Comparison of ENCODE assay signal across 21 mouse cellular contexts in genomic region chrX:142846266-142846665, GRCm38 (mm10).
DNase-seq lines count a peak whose midpoint lies in the region; ATAC-seq and TF ChIP-seq lines count a peak whose summit lies in the region.
"Had no signal": no experiment of that assay in that cellular context is flagged by ENCODE, and none has a peak within 500 bp of the region (broad histone marks: within the 10 kb centered on the region; RNA-seq: fewer than 3 reads in every experiment).

No protein-coding gene starts in this region.

- in situ Hi-C loops in CH12.LX (cut with MboI; ENCODE audit: low pct_ligation_motif_present, low pct_unique_long_range_greater_than_20kb, low sequenced_read_pairs), result no loop called here

- H3K4me3 ChIP-seq in heart, postnatal 0 days (ENCODE audit: low read depth, low read length), result no peak overlapping the region
- no peak overlapping the region for H3K4me3 ChIP-seq in heart, adult 2 months
- no peak overlapping the region for H3K4me3 ChIP-seq in CH12.LX (replicated peaks in 1 of 3; ENCODE audit: low read depth in 2 of 3, low read length in 2 of 3, poor library complexity in 1 of 3)
- H3K4me3 ChIP-seq in liver, embryonic 12.5 days, result no peak overlapping the region
- H3K4me3 ChIP-seq: forebrain, embryonic 13.5 days; gastrocnemius, adult 2 months; heart, embryonic 10.5 days; heart, embryonic 15.5 days; hindbrain, embryonic 10.5 days; intestine, embryonic 15.5 days had no signal

- H3K4me1 ChIP-seq in heart, postnatal 0 days (ENCODE audit: control insufficient read depth, insufficient read depth), result no peaks in the 10 kb centered on the region
- peaks cover 4% of the 10 kb centered on the region for H3K4me1 ChIP-seq in heart, adult 2 months (ENCODE audit: control insufficient read depth, insufficient read depth, low read length)
- H3K4me1 ChIP-seq in CH12.LX (ENCODE audit: control insufficient read depth in 1 of 2, insufficient read depth in 2 of 2), result peaks cover 0 to 17% of the 10 kb centered on the region in 2 experiments; a peak in 1 of 4 replicates
- no peaks in the 10 kb centered on the region for H3K4me1 ChIP-seq in liver, embryonic 12.5 days
- H3K4me1 ChIP-seq: forebrain, embryonic 13.5 days; heart, embryonic 10.5 days; hindbrain, embryonic 10.5 days; intestine, embryonic 15.5 days had no signal

- H3K27ac ChIP-seq in heart, postnatal 0 days (ENCODE audit: low read depth), result 0 out of 2 replicates have a peak overlapping the region, but pooled peaks have one; percentile 3
- H3K27ac ChIP-seq in heart, adult 2 months, result no peak overlapping the region
- no peak overlapping the region for H3K27ac ChIP-seq in CH12.LX (ENCODE audit: insufficient read depth, low read depth)
- no peak overlapping the region for H3K27ac ChIP-seq in liver, embryonic 12.5 days
- H3K27ac ChIP-seq: forebrain, embryonic 13.5 days; gastrocnemius, adult 2 months; heart, embryonic 10.5 days; heart, embryonic 15.5 days; hindbrain, embryonic 10.5 days; hindbrain, embryonic 14.5 days; intestine, embryonic 15.5 days had no signal

- H3K36me3 ChIP-seq in heart, postnatal 0 days (replicated peaks; ENCODE audit: control insufficient read depth, insufficient read depth, low read length), result no peaks in the 10 kb centered on the region
- no peaks in the 10 kb centered on the region for H3K36me3 ChIP-seq in heart, adult 2 months (ENCODE audit: control insufficient read depth, insufficient read depth, low read length)
- H3K36me3 ChIP-seq in CH12.LX (replicated peaks in 1 of 2; ENCODE audit: control insufficient read depth in 1 of 2, insufficient read depth in 1 of 2, low read length in 1 of 2), result peaks cover 0 to 9% of the 10 kb centered on the region in 2 experiments
- H3K36me3 ChIP-seq in liver, embryonic 12.5 days, result 0 out of 2 replicates have a peak, but pooled peaks cover 5% of the 10 kb centered on the region
- H3K36me3 ChIP-seq: heart, embryonic 10.5 days; heart, embryonic 15.5 days; intestine, embryonic 15.5 days had no signal

- TF ChIP-seq CTCF in heart, postnatal 0 days (IDR thresholded peaks at IDR 0.05; ENCODE audit: low read depth), result no peak
- TF ChIP-seq CTCF in heart, adult 2 months (IDR thresholded peaks at IDR 0.05), result no peak
- TF ChIP-seq CTCF in CH12.LX (conservative IDR thresholded peaks at IDR 0.05 in 1 of 2, IDR thresholded peaks at IDR 0.05 in 1 of 2; ENCODE audit: low read depth in 2 of 2, low read length in 2 of 2), result no peak

- no peak for ATAC-seq in heart, postnatal 0 days (ENCODE audit: insufficient read depth, low read depth)
- no peak for ATAC-seq in liver, embryonic 12.5 days
- ATAC-seq: activated CD4-positive, CD25-positive, alpha-beta regulatory T cell, adult 4 months; forebrain, embryonic 13.5 days; forebrain, postnatal 0 days; intestine, embryonic 15.5 days; Patski had no signal

- 62% methylated on average over 6 of the region's 6 CpGs for WGBS in heart, postnatal 0 days
- WGBS in heart, adult 2 months, result 61% methylated on average over 6 of the region's 6 CpGs
- 85% methylated on average over 6 of the region's 6 CpGs for WGBS in liver, embryonic 12.5 days (ENCODE audit: insufficient replicate concordance)

- H3K4me2 ChIP-seq in heart, postnatal 0 days (ENCODE audit: low read depth, low read length), result no peak overlapping the region
- peak overlapping the region; percentile 6; the same call in 1 of the 2 replicates for H3K4me2 ChIP-seq in CH12.LX (ENCODE audit: insufficient read depth, low read depth, poor library complexity, severe bottlenecking)
- H3K4me2 ChIP-seq in liver, embryonic 12.5 days, result no peak overlapping the region
- H3K4me2 ChIP-seq: forebrain, embryonic 13.5 days; heart, embryonic 15.5 days; hindbrain, embryonic 14.5 days; intestine, embryonic 15.5 days had no signal

- H3K9ac ChIP-seq in heart, postnatal 0 days (replicated peaks; ENCODE audit: low read depth, low read length), result no peak overlapping the region
- no peak overlapping the region for H3K9ac ChIP-seq in heart, adult 2 months (ENCODE audit: low read depth, low read length)
- H3K9ac ChIP-seq in CH12.LX (ENCODE audit: insufficient read depth, low read depth), result no peak overlapping the region
- no peak overlapping the region for H3K9ac ChIP-seq in liver, embryonic 12.5 days
- H3K9ac ChIP-seq: forebrain, embryonic 13.5 days; forebrain, postnatal 0 days; heart, embryonic 15.5 days; hindbrain, embryonic 14.5 days; intestine, embryonic 15.5 days had no signal

- no peak for TF ChIP-seq RAD21 in CH12.LX (IDR thresholded peaks at IDR 0.05; ENCODE audit: low read depth, low read length)

- peak; percentile 61 for DNase-seq in adrenal gland, adult 2 months
- no peak for DNase-seq in adrenal gland, adult 18-20 months (ENCODE audit: low spot score in 2 of 2)
- no peak for DNase-seq in heart, postnatal 0 days (ENCODE audit: low spot score)
- no peak for DNase-seq in heart, adult 2 months
- DNase-seq in CH12.LX (ENCODE audit: extremely low read depth), result no peak
- peak; percentile 39 for DNase-seq in testis, postnatal 10 days (ENCODE audit: low spot score)
- DNase-seq: cerebellum, adult 18-20 months; cerebellum, adult 9-11 months; cerebellum, postnatal 36 days; forebrain, postnatal 0 days; gastrocnemius, adult 2 months; gastrocnemius, postnatal 25 days had no signal

- H3K9me3 ChIP-seq in heart, postnatal 0 days (replicated peaks; ENCODE audit: control insufficient read depth, low read length), result no peaks in the 10 kb centered on the region
- no peaks in the 10 kb centered on the region for H3K9me3 ChIP-seq in CH12.LX (replicated peaks; ENCODE audit: low read length)
- no peaks in the 10 kb centered on the region for H3K9me3 ChIP-seq in liver, embryonic 12.5 days (replicated peaks)
- H3K9me3 ChIP-seq: forebrain, embryonic 13.5 days; heart, embryonic 10.5 days; heart, embryonic 15.5 days; hindbrain, embryonic 10.5 days; intestine, embryonic 15.5 days had no signal

- H3K79me2 ChIP-seq in heart, adult 2 months (replicated peaks; ENCODE audit: control insufficient read depth, insufficient read depth, low read length), result no peaks in the 10 kb centered on the region
- no peaks in the 10 kb centered on the region for H3K79me2 ChIP-seq in CH12.LX (replicated peaks; ENCODE audit: control insufficient read depth, extremely low read depth, insufficient read depth, poor library complexity, severe bottlenecking)

- no peak for TF ChIP-seq EP300 in heart, postnatal 0 days (IDR thresholded peaks at IDR 0.05; ENCODE audit: low read depth)
- no peak for TF ChIP-seq EP300 in heart, adult 2 months (IDR thresholded peaks at IDR 0.05; ENCODE audit: insufficient read depth, low read depth, low read length)
- TF ChIP-seq EP300 in CH12.LX (IDR thresholded peaks at IDR 0.05; ENCODE audit: low read length), result no peak

- dilution Hi-C loops in CH12.LX (cut with MboI; ENCODE audit: extremely low pct_ligation_motif_present, extremely low pct_unique_long_range_greater_than_20kb, low sequenced_read_pairs), result no loop called here

- no peaks in the 10 kb centered on the region for H3K27me3 ChIP-seq in heart, postnatal 0 days (ENCODE audit: control insufficient read depth, insufficient read depth, low read length)
- H3K27me3 ChIP-seq in heart, adult 2 months (ENCODE audit: control insufficient read depth, insufficient read depth, low read length), result no peaks in the 10 kb centered on the region
- H3K27me3 ChIP-seq in CH12.LX (replicated peaks), result no peaks in the 10 kb centered on the region
- no peaks in the 10 kb centered on the region for H3K27me3 ChIP-seq in liver, embryonic 12.5 days (replicated peaks)
- H3K27me3 ChIP-seq: forebrain, embryonic 13.5 days; heart, embryonic 15.5 days; intestine, embryonic 15.5 days had no signal

- intact Hi-C loops in heart, adult 2 months (cut with DNase I), result no loop called here

- TF ChIP-seq POLR2A in heart, adult 2 months (IDR thresholded peaks at IDR 0.05; ENCODE audit: insufficient read depth, low read depth, low read length), result no peak
- TF ChIP-seq POLR2A in CH12.LX (IDR thresholded peaks at IDR 0.05; ENCODE audit: low read depth, low read length), result no peak

TF ChIP-seq in CH12.LX, 34 proteins besides CTCF, POLR2A, EP300 and RAD21:
- no peak for TF ChIP-seq ZNF384 (IDR thresholded peaks at IDR 0.05; ENCODE audit: low read depth, low read length)
- TF ChIP-seq ETS1 (conservative IDR thresholded peaks at IDR 0.05; ENCODE audit: low read depth, low read length), result no peak
- no peak for TF ChIP-seq SMC3 (IDR thresholded peaks at IDR 0.05; ENCODE audit: low read depth, low read length)
- TF ChIP-seq MAZ (IDR thresholded peaks at IDR 0.05; ENCODE audit: low read depth, low read length), result no peak
- TF ChIP-seq HCFC1 (IDR thresholded peaks at IDR 0.05; ENCODE audit: low read depth, low read length), result no peak
- no peak for TF ChIP-seq NELFE (IDR thresholded peaks at IDR 0.05; ENCODE audit: low read depth, low read length)
- no peak for TF ChIP-seq USF1 (IDR thresholded peaks at IDR 0.05; ENCODE audit: low read depth, low read length)
- TF ChIP-seq ELF1 (IDR thresholded peaks at IDR 0.05; ENCODE audit: low read depth, low read length), result no peak
- no peak for TF ChIP-seq CHD2 (IDR thresholded peaks at IDR 0.05; ENCODE audit: low read length)
- no peak for TF ChIP-seq MEF2A (IDR thresholded peaks at IDR 0.05; ENCODE audit: borderline replicate concordance, low read depth, low read length)
- TF ChIP-seq CHD1 (IDR thresholded peaks at IDR 0.05; ENCODE audit: low read depth, low read length), result no peak
- TF ChIP-seq UBTF (IDR thresholded peaks at IDR 0.05; ENCODE audit: low read depth, low read length), result no peak
- no peak for TF ChIP-seq POLR2AphosphoS2 (IDR thresholded peaks at IDR 0.05; ENCODE audit: low read depth, low read length)
- no peak for TF ChIP-seq MYC (IDR thresholded peaks at IDR 0.05; ENCODE audit: low read depth, low read length)
- no peak for TF ChIP-seq ZC3H11A (IDR thresholded peaks at IDR 0.05; ENCODE audit: low read depth, low read length)
- TF ChIP-seq KAT2A (IDR thresholded peaks at IDR 0.05; ENCODE audit: insufficient replicate concordance, low read length), result no peak
- TF ChIP-seq JUN (IDR thresholded peaks at IDR 0.05; ENCODE audit: insufficient read depth, low read depth, low read length), result no peak
- TF ChIP-seq PAX5 (IDR thresholded peaks at IDR 0.05; ENCODE audit: low read length), result no peak
- no peak for TF ChIP-seq MAX (IDR thresholded peaks at IDR 0.05; ENCODE audit: low read length)
- TF ChIP-seq E2F4 (IDR thresholded peaks at IDR 0.05; ENCODE audit: insufficient replicate concordance, low read depth, low read length), result no peak

Comparison
In these comparisons a context has a peak if more than half of its experiments do, and no peak if none do; other contexts are left out.
1. DNase-seq: peak in adrenal gland, adult 2 months (single experiment) and testis, postnatal 10 days (single experiment); none in adrenal gland, adult 18-20 months (0 of 2), heart, postnatal 0 days (single experiment), heart, adult 2 months (0 of 2) and CH12.LX (single experiment).